In the genomic region with DNA sequence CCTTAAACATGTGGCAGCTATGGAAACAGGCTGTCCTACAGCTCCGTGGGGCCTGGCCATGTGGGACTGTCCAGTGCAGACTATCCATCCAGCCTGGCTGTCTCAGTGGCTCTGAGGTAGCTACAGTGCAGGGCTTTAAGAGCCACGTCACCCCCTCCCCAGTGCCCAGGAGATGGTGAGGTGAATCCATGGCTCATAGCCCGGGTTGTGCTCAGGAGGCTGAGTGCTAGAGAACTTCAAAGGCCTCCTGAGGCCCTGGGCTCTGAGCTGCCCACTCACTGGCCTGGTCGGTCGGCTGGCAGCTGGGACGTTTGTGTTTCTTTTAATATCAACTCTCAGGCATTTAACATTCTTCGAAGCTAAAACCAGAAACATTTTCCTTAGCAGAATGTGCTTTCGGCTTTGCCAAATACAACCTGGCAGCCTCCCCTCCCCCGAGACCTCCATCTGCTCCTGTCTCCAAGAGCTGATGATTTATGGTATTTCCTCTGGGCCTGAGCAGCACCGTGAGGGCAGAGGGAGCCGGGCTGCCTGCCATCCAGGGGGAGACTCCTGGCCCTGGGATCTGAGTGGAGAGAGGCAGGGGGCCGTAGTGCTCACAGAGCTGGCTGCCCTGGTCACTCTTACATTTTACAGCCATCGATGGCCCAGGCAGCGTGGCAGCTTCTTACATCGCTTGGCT, we compare ENCODE assay signal across 8 mouse cellular contexts. TPM values are rescaled to one million over a fixed set of nuclear protein-coding genes. Genes with fewer than 3 reads are reported as not detected.
DNase-seq lines count a peak whose midpoint lies in the region; ATAC-seq and TF ChIP-seq lines count a peak whose summit lies in the region.

No protein-coding gene starts in this region.

- ATAC-seq in heart, embryonic 11.5 days (replicated peaks; ENCODE audit: insufficient number of reproducible peaks, low FRiP score, low TSS enrichment), result no peak
- peak; percentile 48; the same call in 1 of the 2 replicates for ATAC-seq in kidney, postnatal 0 days (replicated peaks; ENCODE audit: low FRiP score, low read depth)
- ATAC-seq in limb, embryonic 14.5 days (ENCODE audit: low FRiP score, low read depth), result peak; percentile 48
- ATAC-seq in activated CD4-positive, CD25-positive, alpha-beta regulatory T cell, adult 4 months, result no peak

- peak overlapping the region; percentile 86 for H3K27ac ChIP-seq in forebrain, embryonic 10.5 days
- H3K27ac ChIP-seq in heart, embryonic 11.5 days (ENCODE audit: low read depth, low read length), result 0 out of 2 replicates have a peak overlapping the region, but pooled peaks have one; percentile 36
- peak overlapping the region; percentile 63 for H3K27ac ChIP-seq in kidney, postnatal 0 days
- H3K27ac ChIP-seq in limb, embryonic 14.5 days (replicated peaks; ENCODE audit: low read depth, low read length), result peak overlapping the region; percentile 79

- peaks cover 45% of the 10 kb centered on the region for H3K36me3 ChIP-seq in forebrain, embryonic 10.5 days (replicated peaks)
- peaks cover 8% of the 10 kb centered on the region; the same call in 1 of the 2 replicates for H3K36me3 ChIP-seq in heart, embryonic 11.5 days (ENCODE audit: control insufficient read depth, insufficient read depth, low read length)
- peaks cover 29% of the 10 kb centered on the region for H3K36me3 ChIP-seq in kidney, postnatal 0 days (ENCODE audit: insufficient read depth, low read length)
- H3K36me3 ChIP-seq in limb, embryonic 14.5 days (ENCODE audit: control insufficient read depth, insufficient read depth, low read length), result peaks cover 45% of the 10 kb centered on the region

- no peak for TF ChIP-seq POLR2A in limb, embryonic 14.5 days (IDR thresholded peaks at IDR 0.05; ENCODE audit: borderline replicate concordance, extremely low read depth, insufficient read depth, insufficient read length)

- no peak overlapping the region for H3K9ac ChIP-seq in heart, embryonic 11.5 days (ENCODE audit: low read depth, low read length)
- peak overlapping the region; percentile 49 for H3K9ac ChIP-seq in kidney, postnatal 0 days (ENCODE audit: low read depth, low read length)
- peak overlapping the region; percentile 2; the same call in 1 of the 2 replicates for H3K9ac ChIP-seq in limb, embryonic 14.5 days (ENCODE audit: low read depth, low read length, severe bottlenecking)

- peaks cover 24% of the 10 kb centered on the region for H3K27me3 ChIP-seq in forebrain, embryonic 10.5 days (ENCODE audit: poor library complexity, severe bottlenecking)
- H3K27me3 ChIP-seq in heart, embryonic 11.5 days (ENCODE audit: control insufficient read depth, insufficient read depth, low read length), result no peaks in the 10 kb centered on the region
- no peaks in the 10 kb centered on the region for H3K27me3 ChIP-seq in kidney, postnatal 0 days (ENCODE audit: insufficient read depth, low read length)
- H3K27me3 ChIP-seq in limb, embryonic 14.5 days (ENCODE audit: control insufficient read depth, insufficient read depth, low read length), result no peaks in the 10 kb centered on the region

- no peak overlapping the region for H3K4me2 ChIP-seq in heart, embryonic 11.5 days
- no peak overlapping the region for H3K4me2 ChIP-seq in kidney, postnatal 0 days (ENCODE audit: low read length)
- peak overlapping the region; percentile 19; the same call in 1 of the 2 replicates for H3K4me2 ChIP-seq in limb, embryonic 14.5 days (replicated peaks; ENCODE audit: low read depth, low read length, severe bottlenecking)

- peak overlapping the region; percentile 9; the same call in 1 of the 2 replicates for H3K4me3 ChIP-seq in forebrain, embryonic 10.5 days
- no peak overlapping the region for H3K4me3 ChIP-seq in heart, embryonic 11.5 days (ENCODE audit: low read depth, low read length)
- no peak overlapping the region for H3K4me3 ChIP-seq in kidney, postnatal 0 days (replicated peaks; ENCODE audit: low read depth, low read length)
- no peak overlapping the region for H3K4me3 ChIP-seq in limb, embryonic 14.5 days (replicated peaks; ENCODE audit: low read length)

- H3K9me3 ChIP-seq in forebrain, embryonic 10.5 days, result no peaks in the 10 kb centered on the region
- H3K9me3 ChIP-seq in heart, embryonic 11.5 days (replicated peaks; ENCODE audit: control insufficient read depth, low read length), result no peaks in the 10 kb centered on the region
- no peaks in the 10 kb centered on the region for H3K9me3 ChIP-seq in kidney, postnatal 0 days (replicated peaks; ENCODE audit: low read length)
- no peaks in the 10 kb centered on the region for H3K9me3 ChIP-seq in limb, embryonic 14.5 days (ENCODE audit: control insufficient read depth, low read length)

- DNase-seq in layer of hippocampus, adult 11-12 months (ENCODE audit: low spot score), result peak; percentile 84
- no peak for DNase-seq in layer of hippocampus, adult 9-10 months (ENCODE audit: low spot score)
- no peak for DNase-seq in forebrain, embryonic 10.5 days (ENCODE audit: extremely low spot score, low spot score)
- DNase-seq in kidney, postnatal 0 days (ENCODE audit: low spot score), result peak; percentile 74
- DNase-seq in limb, embryonic 14.5 days (ENCODE audit: low spot score), result peak; percentile 81
- DNase-seq in right cerebral cortex, postnatal 14 days, result peak; percentile 69

- TF ChIP-seq CTCF in kidney, postnatal 0 days (IDR thresholded peaks at IDR 0.05; ENCODE audit: low read depth), result no peak

- H3K4me1 ChIP-seq in forebrain, embryonic 10.5 days, result peaks cover 66% of the 10 kb centered on the region
- H3K4me1 ChIP-seq in heart, embryonic 11.5 days (ENCODE audit: control insufficient read depth, insufficient read depth, low read length), result peaks cover 25% of the 10 kb centered on the region
- H3K4me1 ChIP-seq in kidney, postnatal 0 days (replicated peaks; ENCODE audit: insufficient read depth, low read length), result peaks cover 5% of the 10 kb centered on the region; the same call in 1 of the 2 replicates
- H3K4me1 ChIP-seq in limb, embryonic 14.5 days (ENCODE audit: control insufficient read depth, insufficient read depth, low read length), result peaks cover 57% of the 10 kb centered on the region

- 59% methylated on average over 15 of the region's 15 CpGs for WGBS in forebrain, embryonic 10.5 days
- WGBS in heart, embryonic 11.5 days (ENCODE audit: insufficient replicate concordance), result 41% methylated on average over 15 of the region's 15 CpGs
- WGBS in kidney, postnatal 0 days, result 21% methylated on average over 15 of the region's 15 CpGs
- WGBS in limb, embryonic 14.5 days, result 11% methylated on average over 15 of the region's 15 CpGs

RNA-seq across cellular contexts. Expression of a gene that starts 42.9 kb away (rescaled TPM):
- polyA plus RNA-seq in forebrain, embryonic 10.5 days (2016; fragmentation: Nextera tagmentation; extraction: Ambion mirVana), result 127 and 128 TPM in 2 replicates
- 108 and 110 TPM in 2 replicates for polyA plus RNA-seq in heart, embryonic 11.5 days (2014; fragmentation: Nextera tagmentation; extraction: Ambion mirVana)
- polyA plus RNA-seq in kidney, postnatal 0 days (2015; fragmentation: Nextera tagmentation; extraction: Ambion mirVana), result 122 and 128 TPM in 2 replicates
- polyA plus RNA-seq in limb, embryonic 14.5 days (2012; rRNA removed), result 34.8 and 38.5 TPM in 2 replicates
- 125 and 128 TPM in 2 replicates for polyA plus RNA-seq in limb, embryonic 14.5 days (2014; fragmentation: Nextera tagmentation; extraction: Ambion mirVana)
- 10 to 100 TPM; 52.1 to 72.8 TPM for polyA plus RNA-seq in activated CD4-positive, CD25-positive, alpha-beta regulatory T cell, adult 4 months (2017; shearing (Covaris generic))

RNA-seq across cellular contexts. Expression of a gene that starts 50.7 kb away (rescaled TPM):
- polyA plus RNA-seq in forebrain, embryonic 10.5 days (2016; fragmentation: Nextera tagmentation; extraction: Ambion mirVana), result 55.4 and 62.3 TPM in 2 replicates
- 21.6 and 24.8 TPM in 2 replicates for polyA plus RNA-seq in heart, embryonic 11.5 days (2014; fragmentation: Nextera tagmentation; extraction: Ambion mirVana)
- polyA plus RNA-seq in kidney, postnatal 0 days (2015; fragmentation: Nextera tagmentation; extraction: Ambion mirVana), result 23.7 and 26.0 TPM in 2 replicates
- 69.9 and 74.4 TPM in 2 replicates for polyA plus RNA-seq in limb, embryonic 14.5 days (2012; rRNA removed)
- 78.1 TPM in 2 replicates for polyA plus RNA-seq in limb, embryonic 14.5 days (2014; fragmentation: Nextera tagmentation; extraction: Ambion mirVana)
- polyA plus RNA-seq in activated CD4-positive, CD25-positive, alpha-beta regulatory T cell, adult 4 months (2017; shearing (Covaris generic)), result 1 to 10 TPM in 1 of 2 experiments, under 1 TPM in 1; 0.71 to 1.8 TPM

Comparison
In these comparisons a context has a peak if more than half of its experiments do, and no peak if none do; other contexts are left out.
1. DNase-seq: peak in layer of hippocampus, adult 11-12 months (single experiment), kidney, postnatal 0 days (single experiment), limb, embryonic 14.5 days (single experiment) and right cerebral cortex, postnatal 14 days (single experiment); none in layer of hippocampus, adult 9-10 months (single experiment) and forebrain, embryonic 10.5 days (single experiment).
2. H3K27ac ChIP-seq: peak in every context shown above with its lines; median percentile 86 in forebrain, embryonic 10.5 days; 79 in limb, embryonic 14.5 days; 63 in kidney, postnatal 0 days; 36 in heart, embryonic 11.5 days.
3. ATAC-seq: peak in kidney, postnatal 0 days (single experiment) and limb, embryonic 14.5 days (single experiment); none in heart, embryonic 11.5 days (single experiment) and activated CD4-positive, CD25-positive, alpha-beta regulatory T cell, adult 4 months (single experiment).